In genomic region chr2:66346622-66347021, GRCm38 (mm10) we compare ENCODE assay signal across 15 mouse cellular contexts.
"Had no signal": no experiment of that assay in that cellular context is flagged by ENCODE, and none has a peak within 500 bp of the region (broad histone marks: within the 10 kb centered on the region; RNA-seq: fewer than 3 reads in every experiment).

No protein-coding gene starts in this region.

- H3K27ac ChIP-seq: lung, embryonic 15.5 days; macrophage; midbrain, embryonic 13.5 days; midbrain, embryonic 15.5 days; neural tube, embryonic 12.5 days; stomach, embryonic 15.5 days; stomach, postnatal 0 days had no signal

- H3K4me3 ChIP-seq: lung, embryonic 15.5 days; megakaryocyte, embryonic 14.5 days; midbrain, embryonic 13.5 days; midbrain, embryonic 15.5 days; neural tube, embryonic 12.5 days; stomach, embryonic 15.5 days had no signal

- DNase-seq: lung, adult 2 months; lung, postnatal 14 days; lung, postnatal 36 days; right cerebral cortex, postnatal 14 days; thymus, adult 2 months; thymus, postnatal 25 days; thymus, postnatal 4 days had no signal

- H3K4me1 ChIP-seq: lung, embryonic 15.5 days; megakaryocyte, embryonic 14.5 days; midbrain, embryonic 13.5 days; midbrain, embryonic 15.5 days; neural tube, embryonic 12.5 days; stomach, embryonic 15.5 days had no signal
